Mouse (Mus musculus) heart, embryonic 10.5 days (tissue): ENCODE measurements around the gene Rcor1. TPM values are rescaled to one million over a fixed set of nuclear protein-coding genes. Genes with fewer than 3 reads are reported as not detected.
A peak's percentile ranks its signal among the peaks of the same experiment; 100 is the strongest.

Experiments
- DNase-seq: peaks from one replicate; pipeline ENCODE4 v3.0.0-alpha.2; 2017; ENCODE audit warnings: low spot score
- H3K27ac ChIP-seq: fragments of 300-500 bp; sonication (generic); 2 replicates; pipeline ENCODE4 v1.5.1; 2016; ENCODE audit warnings: mild to moderate bottlenecking
- H3K27me3 ChIP-seq: fragments of 300-500 bp; sonication (generic); 2 replicates; pipeline ENCODE4 v1.6.1; 2016; ENCODE audit warnings: mild to moderate bottlenecking; ENCODE audit not compliant: poor library complexity, insufficient read depth, severe bottlenecking
- H3K36me3 ChIP-seq: fragments of 300-500 bp; sonication (generic); 2 replicates; pipeline ENCODE4 v1.6.1; 2016; ENCODE audit warnings: mild to moderate bottlenecking, moderate library complexity
- H3K4me1 ChIP-seq: fragments of 300-500 bp; sonication (generic); 2 replicates; pipeline ENCODE4 v1.6.1; 2016; ENCODE audit warnings: mild to moderate bottlenecking
- H3K4me3 ChIP-seq: fragments of 300-500 bp; sonication (generic); 2 replicates; pipeline ENCODE4 v1.5.1; 2016; ENCODE audit warnings: mild to moderate bottlenecking, moderate library complexity
- H3K9me3 ChIP-seq: fragments of 300-500 bp; sonication (generic); 2 replicates; pipeline ENCODE4 v1.6.1; 2016; ENCODE audit warnings: mild to moderate bottlenecking, moderate library complexity
- WGBS: fragments of 180-500 bp; shearing (Covaris S2); methylation state at CpG from one replicate; pipeline ENCODE4 v1.1.7; 2016; 5-methylcytosine and 5-hydroxymethylcytosine counted together
- polyA plus RNA-seq: library from polyadenylated mRNA; unstranded; fragments of >200 nt; fragmentation: Nextera tagmentation; extraction: Ambion mirVana; gene quantifications from 2 replicates; pipeline ENCODE4 v1.2.1, GENCODE M21; 2016

The Rcor1 gene
- polyA plus RNA-seq, 1 experiment from 2014 or later, result 9.2 TPM

DNA sequence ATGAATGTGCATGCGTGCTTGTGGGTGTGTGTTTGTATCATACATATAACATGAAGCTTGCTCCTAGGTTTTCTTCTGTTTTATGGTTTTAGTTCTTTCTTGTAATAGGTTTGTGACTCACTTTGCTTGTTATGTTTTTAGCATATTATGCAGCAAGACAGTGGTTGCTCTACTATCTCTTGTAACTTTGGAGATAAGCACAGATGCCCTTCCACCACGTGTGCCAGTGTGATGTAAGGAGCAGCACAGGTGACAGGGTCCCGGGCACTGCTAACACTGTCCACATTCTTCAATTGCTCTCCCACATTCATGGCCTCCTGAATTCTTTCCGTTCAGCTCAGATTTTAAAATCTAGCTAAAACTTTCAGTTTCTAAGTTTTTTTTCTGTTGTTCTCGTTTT is 6.3 kb upstream of the Rcor1 start:
- Histone ChIP-seq H3K27me3 (no peaks in the 10 kb centered on the region), H3K4me3 (no peak overlapping the region), H3K4me1 (peaks cover 41% of the 10 kb centered on the region), H3K27ac (no peak overlapping the region), H3K36me3 (no peaks in the 10 kb centered on the region), H3K9me3 (no peaks in the 10 kb centered on the region)
- 76% methylated on average over 5 of the region's 5 CpGs for WGBS
- no peak for DNase-seq

- Histone ChIP-seq H3K27ac (peak overlapping the region; percentile 65), H3K4me3 (0 out of 2 replicates have a peak overlapping the region, but pooled peaks have one; percentile 13), H3K36me3 (no peaks in the 10 kb centered on the region), H3K4me1 (peaks cover 26% of the 10 kb centered on the region), H3K27me3 (no peaks in the 10 kb centered on the region), H3K9me3 (no peaks in the 10 kb centered on the region)
- no peak for DNase-seq
- 54% methylated on average over 12 of the region's 12 CpGs for WGBS
These were observed 3.8 kb upstream of the Rcor1 start for GRCm38 (mm10) chr12:111035182-111035824.

DNA sequence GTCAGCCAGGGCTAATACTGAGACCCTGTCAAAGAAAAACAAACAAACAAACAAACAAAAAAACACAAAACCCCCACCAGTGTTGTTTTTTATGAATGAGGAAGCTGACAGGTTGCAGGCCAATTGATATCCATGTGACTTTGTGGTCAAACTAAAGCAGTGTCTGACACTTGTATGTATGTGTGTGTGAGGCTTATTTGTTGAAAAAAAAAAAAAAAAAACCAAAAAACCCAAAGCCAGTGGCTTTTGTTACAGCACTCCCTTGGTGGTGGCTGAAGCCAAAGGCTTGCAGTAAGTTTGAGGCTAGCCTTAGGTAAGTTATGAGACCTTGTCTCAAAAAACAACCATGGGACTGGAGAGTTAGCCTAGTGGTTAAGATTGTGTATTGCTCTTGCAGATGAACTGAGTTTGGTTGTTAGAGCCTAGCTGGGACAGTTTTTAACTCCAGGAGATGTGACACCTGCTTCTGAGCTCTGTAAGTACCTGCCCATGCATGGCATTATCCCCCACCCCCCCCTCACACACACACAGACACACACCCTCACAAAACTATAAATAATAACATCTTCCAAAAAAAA is 2.9 kb upstream of the Rcor1 start:
- Histone ChIP-seq H3K4me3 (no peak overlapping the region), H3K27me3 (no peaks in the 10 kb centered on the region), H3K36me3 (no peaks in the 10 kb centered on the region), H3K4me1 (peaks cover 35% of the 10 kb centered on the region), H3K27ac (no peak overlapping the region), H3K9me3 (no peaks in the 10 kb centered on the region)
- DNase-seq, result no peak

- Histone ChIP-seq H3K4me3 (peak overlapping the region; percentile 99), H3K36me3 (peaks cover 4% of the 10 kb centered on the region), H3K27ac (peak overlapping the region; percentile 100), H3K9me3 (no peaks in the 10 kb centered on the region), H3K4me1 (peaks cover 35% of the 10 kb centered on the region), H3K27me3 (no peaks in the 10 kb centered on the region)
- WGBS, result 49% methylated on average over 18 of the region's 18 CpGs
- peak; percentile 87 for DNase-seq
These were observed 1.6 kb upstream of the Rcor1 start for GRCm38 (mm10) chr12:111037241-111038180.

DNA sequence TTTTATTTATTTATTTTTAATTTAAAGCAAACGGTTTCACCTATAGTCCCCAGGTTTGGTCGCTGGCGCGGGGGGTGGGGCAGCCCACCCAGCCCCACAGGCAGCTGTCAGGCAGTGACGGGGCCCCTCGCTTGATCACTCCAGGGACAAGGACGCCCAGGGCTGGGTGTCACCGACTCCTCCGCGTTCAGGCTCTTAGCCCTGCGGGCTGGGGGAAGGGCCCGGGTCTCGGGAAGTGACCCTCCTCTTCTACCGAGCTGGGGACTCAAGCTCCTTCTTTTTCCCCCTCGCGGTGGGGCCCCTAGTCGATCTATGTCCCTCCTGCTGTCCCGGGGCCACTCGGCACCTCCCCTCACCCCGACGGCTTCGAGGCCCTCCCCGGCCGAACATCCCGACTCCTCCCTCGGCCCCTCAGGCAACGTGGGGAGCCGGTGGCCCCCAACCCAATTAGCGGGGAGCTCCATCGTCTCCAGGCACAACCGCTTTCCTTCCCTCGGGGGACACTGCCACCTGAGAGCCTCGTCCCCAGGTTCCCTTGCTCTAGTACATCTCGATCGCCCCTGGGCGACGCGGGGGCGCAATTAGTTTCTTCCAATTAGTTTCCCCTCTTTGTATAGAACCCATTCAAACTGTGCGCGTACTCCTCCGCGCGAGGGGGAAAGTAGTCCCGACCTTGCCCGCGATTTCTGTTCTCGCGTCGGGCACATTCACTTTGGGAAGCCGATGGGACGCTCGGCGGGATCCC is 748 bp upstream of the Rcor1 start:
- under 1% methylated on average over 54 of the region's 54 CpGs for whole genome bisulfite sequencing

DNA sequence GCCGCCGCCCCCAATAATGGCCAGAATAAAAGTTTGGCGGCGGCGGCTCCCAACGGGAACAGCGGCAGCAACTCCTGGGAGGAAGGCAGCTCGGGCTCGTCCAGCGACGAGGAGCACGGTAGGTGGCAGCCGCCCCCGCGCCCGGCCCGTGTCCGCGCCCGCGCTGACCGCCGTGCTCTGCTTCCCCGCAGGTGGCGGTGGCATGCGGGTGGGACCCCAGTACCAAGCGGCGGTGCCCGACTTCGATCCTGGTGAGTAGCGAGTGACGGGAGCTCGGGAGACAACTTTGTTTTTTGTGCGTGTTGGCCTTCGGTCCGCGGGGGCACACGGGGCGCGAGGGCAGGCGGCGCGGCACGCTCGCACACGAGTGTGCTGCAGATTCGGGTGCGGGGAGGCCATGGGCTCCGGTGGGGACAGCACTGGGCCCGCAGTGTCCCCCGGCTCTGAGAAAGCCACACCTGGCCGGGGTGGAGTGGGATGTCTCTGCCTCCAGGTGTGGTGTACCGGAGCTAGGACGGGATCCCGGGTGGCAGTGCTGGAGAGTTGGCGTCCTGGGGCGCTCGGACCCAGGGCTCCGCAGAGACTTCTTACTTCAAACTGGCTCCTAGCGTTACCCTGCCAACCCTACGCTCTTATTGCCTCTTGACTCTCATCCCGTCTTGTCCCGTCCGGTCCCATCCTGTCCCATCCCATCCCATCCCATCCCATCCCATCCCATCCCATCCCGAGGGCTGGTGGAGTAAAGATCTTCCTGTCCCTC is 800 bp downstream of the Rcor1 start:
- Histone ChIP-seq H3K36me3 (peaks cover 20% of the 10 kb centered on the region), H3K27ac (peak overlapping the region; percentile 100), H3K9me3 (no peaks in the 10 kb centered on the region), H3K4me1 (peaks cover 32% of the 10 kb centered on the region), H3K4me3 (peak overlapping the region; percentile 99), H3K27me3 (no peaks in the 10 kb centered on the region)
- DNase-seq, result no peak
- under 1% methylated on average over 63 of the region's 65 CpGs for WGBS

More for the DNA sequence above, 748 bp upstream of the Rcor1 start:
- Histone ChIP-seq H3K4me1 (peaks cover 35% of the 10 kb centered on the region), H3K4me3 (peak overlapping the region; percentile 99), H3K9me3 (no peaks in the 10 kb centered on the region), H3K27ac (peak overlapping the region; percentile 100), H3K27me3 (no peaks in the 10 kb centered on the region), H3K36me3 (peaks cover 9% of the 10 kb centered on the region)
- peak; percentile 93 for DNase-seq

DNA sequence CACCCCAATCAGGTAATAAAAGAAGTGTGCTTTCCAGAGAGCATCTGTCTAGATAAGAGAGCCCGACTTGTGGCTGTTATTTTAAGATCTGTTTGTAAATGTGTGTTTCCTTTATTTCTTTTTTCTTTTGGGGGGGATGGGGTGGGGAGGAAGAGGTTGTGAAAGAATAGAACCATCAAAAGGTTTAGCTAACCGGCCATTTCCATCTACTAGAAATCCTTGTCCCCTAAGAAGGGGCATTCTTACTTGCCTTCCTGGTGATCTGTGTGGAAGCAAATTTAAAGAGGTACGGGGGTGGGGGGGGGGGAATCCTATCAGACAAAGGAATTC is 1.3 kb downstream of the Rcor1 start:
- DNase-seq, result no peak
- peak overlapping the region; percentile 100 for H3K27ac ChIP-seq
- H3K4me1 ChIP-seq, result peaks cover 27% of the 10 kb centered on the region
- H3K9me3 ChIP-seq, result no peaks in the 10 kb centered on the region
- H3K36me3 ChIP-seq, result peaks cover 20% of the 10 kb centered on the region
- WGBS, result 6% methylated on average over 3 of the region's 3 CpGs
- peak overlapping the region; percentile 99 for H3K4me3 ChIP-seq
- no peaks in the 10 kb centered on the region for H3K27me3 ChIP-seq

DNA sequence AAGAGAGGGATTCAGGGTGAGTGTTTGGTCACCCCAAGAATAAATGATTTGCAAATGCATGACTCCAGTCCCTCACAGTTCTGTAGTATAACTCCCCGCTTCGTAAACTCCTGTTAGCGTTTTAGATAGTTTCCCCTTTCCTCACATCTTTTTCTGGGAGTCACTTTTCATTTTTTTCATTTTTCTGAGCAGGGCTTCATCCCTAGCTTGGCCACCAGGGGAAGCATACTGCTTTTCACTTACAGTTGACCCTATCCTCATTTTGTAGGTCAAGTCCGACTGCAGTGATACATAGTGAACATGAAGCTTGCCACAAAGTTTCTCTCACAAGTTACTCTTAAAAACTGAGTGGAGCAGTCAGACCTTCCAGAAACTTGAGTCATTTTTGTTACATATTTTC is 2.0 kb downstream of the Rcor1 start:
- Histone ChIP-seq H3K27ac (peak overlapping the region; percentile 100; the same call in 1 of the 2 replicates), H3K4me1 (peaks cover 22% of the 10 kb centered on the region), H3K36me3 (peaks cover 20% of the 10 kb centered on the region), H3K9me3 (no peaks in the 10 kb centered on the region), H3K4me3 (peak overlapping the region; percentile 99), H3K27me3 (no peaks in the 10 kb centered on the region)
- WGBS, result 42% methylated on average over 4 of the region's 4 CpGs
- DNase-seq, result no peak

DNA sequence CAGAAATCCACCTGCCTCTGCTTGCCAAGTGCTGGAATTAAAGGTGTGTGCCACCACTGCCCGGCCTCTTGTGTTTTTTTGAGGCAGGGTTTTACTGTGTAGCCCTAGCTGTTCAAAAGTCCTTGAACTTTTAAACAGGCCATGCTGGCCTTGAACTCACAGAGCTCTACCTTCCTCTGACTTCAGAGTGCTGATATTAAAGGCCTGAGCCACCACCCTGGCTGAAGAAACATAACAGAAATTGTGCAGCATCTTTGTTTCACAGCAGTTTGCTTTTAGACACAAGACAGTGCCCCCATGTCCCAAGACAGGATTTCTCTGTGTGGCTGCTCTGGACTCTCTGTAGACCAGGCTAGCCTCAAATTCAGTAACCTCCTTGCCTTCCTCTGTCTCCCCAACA is 3.2 kb downstream of the Rcor1 start:
- DNase-seq, result no peak
- no peaks in the 10 kb centered on the region for H3K9me3 ChIP-seq
- 82% methylated on average over 1 of the region's 1 CpGs for WGBS

GRCm38 (mm10) chr12:111044880-111045279 is 5.7 kb downstream of the Rcor1 start:
- WGBS, result 87% methylated on average over 2 of the region's 2 CpGs
- Histone ChIP-seq H3K4me1 (peaks cover 9% of the 10 kb centered on the region), H3K4me3 (no peak overlapping the region), H3K27ac (no peak overlapping the region), H3K9me3 (no peaks in the 10 kb centered on the region), H3K27me3 (no peaks in the 10 kb centered on the region), H3K36me3 (peaks cover 20% of the 10 kb centered on the region)
- DNase-seq, result no peak

More for the DNA sequence above, 3.2 kb downstream of the Rcor1 start:
- Histone ChIP-seq H3K27ac (no peak overlapping the region), H3K4me1 (peaks cover 19% of the 10 kb centered on the region), H3K4me3 (no peak overlapping the region), H3K36me3 (peaks cover 20% of the 10 kb centered on the region), H3K27me3 (no peaks in the 10 kb centered on the region)

GRCm38 (mm10) chr12:111046866-111047265 is 7.7 kb downstream of the Rcor1 start:
- Histone ChIP-seq H3K4me3 (no peak overlapping the region), H3K36me3 (peaks cover 29% of the 10 kb centered on the region), H3K9me3 (no peaks in the 10 kb centered on the region), H3K27ac (no peak overlapping the region), H3K27me3 (no peaks in the 10 kb centered on the region), H3K4me1 (no peaks in the 10 kb centered on the region)
- WGBS, result 78% methylated on average over 1 of the region's 1 CpGs
- DNase-seq, result no peak

DNA sequence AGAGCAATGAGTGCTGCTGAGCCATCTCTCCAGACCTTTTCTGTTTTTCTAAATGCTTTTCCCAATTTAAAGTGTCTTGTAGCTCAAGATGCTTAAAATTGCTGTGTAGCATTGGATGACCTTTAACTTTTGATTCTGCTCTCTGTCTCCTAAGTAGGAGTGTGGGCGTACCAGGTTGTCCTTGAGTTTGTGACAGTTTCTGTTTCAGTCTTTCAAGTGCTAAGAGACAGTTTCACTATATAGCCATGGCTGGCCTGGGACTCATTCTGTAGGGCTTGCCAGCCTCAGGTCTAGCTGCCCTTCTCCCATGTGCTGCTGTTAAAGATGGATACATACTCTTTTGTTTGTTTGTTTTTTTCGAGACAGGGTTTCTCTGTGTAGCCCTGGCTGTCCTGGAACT is 9.1 kb downstream of the Rcor1 start:
- H3K4me3 ChIP-seq, result no peak overlapping the region
- no peaks in the 10 kb centered on the region for H3K9me3 ChIP-seq
- DNase-seq, result no peak
- no peak overlapping the region for H3K27ac ChIP-seq
- peaks cover 30% of the 10 kb centered on the region for H3K36me3 ChIP-seq
- H3K27me3 ChIP-seq, result no peaks in the 10 kb centered on the region
- H3K4me1 ChIP-seq, result no peaks in the 10 kb centered on the region
- WGBS, result 89% methylated on average over 2 of the region's 2 CpGs
